Mouse (Mus musculus) spleen, adult 2 months (tissue): ENCODE results near the gene Rpusd1.

ENCODE experiments used
- CTCF ChIP-seq: fragments of 200-500 bp; IDR thresholded peaks from 2 replicates; pipeline ENCODE4 v1.5.1; 2011; ENCODE audit warnings: mild to moderate bottlenecking, inconsistent platforms; ENCODE audit not compliant: insufficient read depth, insufficient read length, insufficient replicate concordance; ENCODE audit errors: extremely low read depth
- POLR2A ChIP-seq: fragments of 200-500 bp; IDR thresholded peaks from 2 replicates; pipeline ENCODE4 v1.6.1; 2011; ENCODE audit warnings: low read depth, low read length, inconsistent platforms

DNA sequence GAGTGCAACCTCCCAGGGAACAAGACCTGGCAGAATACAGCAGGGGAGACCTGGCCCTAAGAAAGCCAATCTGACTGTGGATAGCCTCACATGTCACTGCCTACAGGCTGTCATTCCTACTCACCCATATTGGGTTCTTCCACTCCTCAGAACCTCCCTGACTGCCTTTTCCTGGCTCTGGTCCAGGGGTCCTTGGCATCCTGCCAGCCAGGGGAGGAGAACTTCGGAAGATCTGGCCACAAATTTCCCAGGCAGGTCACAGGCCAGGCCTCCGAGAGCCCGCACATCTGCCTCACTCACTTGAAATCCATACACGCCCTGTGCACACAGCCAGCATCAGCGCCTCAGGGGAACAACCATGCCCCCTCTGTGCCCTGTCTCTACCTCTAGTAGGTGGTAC is 24.0 kb downstream of the Rpusd1 start:
- TF ChIP-seq CTCF (no peak), POLR2A (no peak)
